Mouse (Mus musculus) small intestine, adult 2 months (tissue): ENCODE data around the gene Zfp775.

Experiments
- CTCF ChIP-seq: fragments of 200-500 bp; IDR thresholded peaks from 2 replicates; pipeline ENCODE4 v1.5.1; 2012; ENCODE audit warnings: low read depth, mild to moderate bottlenecking, control low read depth, inconsistent platforms, low read length, moderate library complexity, mixed read lengths; ENCODE audit not compliant: insufficient replicate concordance, insufficient read length; ENCODE audit errors: extremely low read depth
- POLR2A ChIP-seq: fragments of 200-500 bp; IDR thresholded peaks from 2 replicates; pipeline ENCODE4 v1.6.1; 2012; ENCODE audit warnings: low read depth, mild to moderate bottlenecking, control low read depth, inconsistent platforms, low read length, moderate library complexity

- TF ChIP-seq POLR2A (no peak), CTCF (no peak)
Measured at GRCm38 (mm10) chr6:48597233-48597625, 4.6 kb upstream of the Zfp775 start.
